Mouse (Mus musculus): ENCODE measurements around the gene Clpx.

Gene Clpx

DNA sequence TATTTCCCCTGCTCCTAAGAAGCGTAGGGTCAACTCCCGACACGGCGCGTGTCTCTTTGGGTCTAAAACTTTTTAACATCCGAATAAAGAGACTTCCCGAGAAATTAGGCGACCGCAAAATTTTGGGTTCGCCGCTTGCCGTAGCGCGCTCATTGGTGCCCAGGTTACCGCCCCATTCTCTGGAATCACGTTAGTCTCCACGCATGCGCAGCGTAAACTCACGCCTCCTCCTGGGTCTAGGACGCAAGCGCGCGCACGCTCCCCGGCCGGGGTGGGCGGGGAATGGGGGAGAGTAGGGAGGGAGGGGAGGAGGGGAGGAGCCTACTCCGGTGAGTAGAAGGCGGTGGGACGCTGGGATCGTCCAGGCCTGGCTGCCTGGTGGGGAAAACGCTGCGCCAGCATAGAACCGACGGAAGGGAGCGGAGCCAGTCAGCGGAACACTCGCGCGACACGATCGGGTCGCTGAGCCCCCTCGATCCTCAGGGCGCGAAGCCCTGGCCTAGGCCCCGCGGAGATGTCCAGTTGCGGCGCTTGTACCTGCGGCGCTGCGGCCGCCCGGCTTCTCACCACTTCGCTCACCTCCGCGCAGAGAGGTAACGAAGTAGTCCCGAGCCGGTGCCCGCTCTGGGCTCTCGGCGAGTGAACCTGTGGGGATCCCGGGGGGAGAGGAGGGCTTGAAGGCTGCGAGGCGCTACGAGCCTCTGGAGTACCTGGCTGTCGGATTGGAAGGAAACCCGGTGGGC lies at the start of gene Clpx:
Gene Clpx, plus strand, starts transcription at position 288 of the 743 bp plus-strand sequence.
- ChIA-PET POLR2A (interaction anchor here in 3 of 4 experiments (0.7 to 1.5 kb wide), 19 partner anchors 9 to 273 kb away, joined by 3 to 14 read pairs (median 3); partner anchors contain the start of genes Parp16 (in 2 of the 3), Hacd3 (in 1 of the 3) and Mtfmt (in 1 of the 3)), CTCF (interaction anchor here in 1 of 4 experiments (0.6 to 1.0 kb wide), 2 partner anchors 79 to 92 kb away, joined by 4 to 6 read pairs; no protein-coding TSS in a partner anchor)

DNA sequence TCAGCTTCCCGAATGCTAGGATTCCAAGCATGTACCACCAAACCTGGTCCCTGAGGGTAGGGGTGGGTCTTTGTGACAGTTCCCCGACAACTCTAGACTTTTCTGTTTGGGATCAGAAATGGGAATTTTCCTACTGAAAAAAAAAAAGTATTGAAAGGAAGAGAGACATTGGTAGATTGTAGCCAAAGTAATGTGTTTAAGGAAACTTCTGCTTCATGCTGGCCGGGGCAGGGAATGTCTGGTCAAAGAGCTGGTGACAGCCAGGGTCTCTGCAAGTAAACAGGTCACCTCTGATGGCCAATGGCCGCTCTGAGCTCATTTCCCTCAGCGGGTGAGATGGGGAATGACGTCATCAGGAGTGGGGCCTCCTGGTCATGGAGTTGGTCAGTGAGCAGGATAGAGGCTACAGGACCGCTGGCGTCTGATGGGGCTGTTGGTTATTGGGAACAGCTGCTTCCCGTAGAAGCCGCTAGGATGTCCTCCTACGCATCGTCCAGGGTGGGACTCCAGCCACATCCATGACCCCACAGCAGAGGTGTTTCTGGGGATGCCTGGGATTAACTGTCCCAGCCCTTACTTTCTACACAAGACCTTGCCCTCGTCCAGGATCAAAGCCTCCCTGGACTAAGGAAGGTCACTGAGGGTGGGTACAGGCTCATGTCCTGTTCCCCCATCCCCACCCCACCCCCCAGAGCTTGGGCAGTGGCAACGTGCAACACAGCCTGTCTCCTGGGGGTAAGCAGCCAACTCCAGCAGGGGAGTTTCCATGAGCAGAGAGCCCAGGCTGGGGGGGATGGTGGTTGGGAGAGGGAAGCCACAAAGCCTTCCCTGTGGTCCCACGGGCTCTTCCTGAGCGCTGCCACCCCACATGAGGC lies 46.3 kb upstream of the Clpx start:
- POLR2A ChIA-PET: interaction anchor here (0.6 to 3.2 kb wide), 16 partner anchors 9 to 777 kb away, joined by 3 to 19 read pairs (median 4); partner anchors contain the start of genes Parp16 (in 1 of the 4) and Pdcd7 (in 1 of the 4)
- CTCF ChIA-PET: interaction anchor here in 3 of 4 experiments (0.6 to 0.8 kb wide), 3 partner anchors 10 to 293 kb away, joined by 3 to 4 read pairs (median 4); no protein-coding TSS in a partner anchor

DNA sequence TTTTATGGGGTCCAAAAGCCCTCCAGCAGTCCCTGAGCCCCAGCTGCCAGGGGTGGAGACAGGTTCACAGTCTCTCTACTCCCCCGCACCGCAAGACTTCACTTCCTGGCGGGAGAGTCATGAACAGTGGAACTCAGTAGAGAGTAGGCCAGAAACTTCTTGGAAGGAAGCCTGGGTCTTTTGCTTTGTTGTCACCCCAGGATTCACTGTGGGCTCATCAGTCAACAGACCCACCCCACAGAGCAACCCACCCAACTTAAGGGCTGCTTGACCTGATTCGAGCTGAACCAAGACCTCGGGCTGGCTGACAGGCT lies 45.7 kb upstream of the Clpx start:
- CTCF ChIA-PET: interaction anchor here in 2 of 4 experiments (0.5 to 0.6 kb wide), 2 partner anchors 8 to 122 kb away, joined by 4 read pairs; no protein-coding TSS in a partner anchor
- POLR2A ChIA-PET: interaction anchor here in 2 of 4 experiments (0.6 to 3.2 kb wide), 4 partner anchors 13 to 52 kb away, joined by 3 to 19 read pairs (median 4); partner anchors contain the start of gene Parp16 (in 1 of the 2)

- POLR2A ChIA-PET: interaction anchor here in 1 of 4 experiments (0.8 kb wide), 1 partner anchor 56 kb away, joined by 3 read pairs; no protein-coding TSS in a partner anchor
- CTCF ChIA-PET: interaction anchor here in 1 of 4 experiments (0.6 kb wide), 1 partner anchor 392 kb away, joined by 4 read pairs; no protein-coding TSS in a partner anchor
Measured at GRCm38 (mm10) chr9:65252026-65252425, 42.0 kb upstream of the Clpx start.

DNA sequence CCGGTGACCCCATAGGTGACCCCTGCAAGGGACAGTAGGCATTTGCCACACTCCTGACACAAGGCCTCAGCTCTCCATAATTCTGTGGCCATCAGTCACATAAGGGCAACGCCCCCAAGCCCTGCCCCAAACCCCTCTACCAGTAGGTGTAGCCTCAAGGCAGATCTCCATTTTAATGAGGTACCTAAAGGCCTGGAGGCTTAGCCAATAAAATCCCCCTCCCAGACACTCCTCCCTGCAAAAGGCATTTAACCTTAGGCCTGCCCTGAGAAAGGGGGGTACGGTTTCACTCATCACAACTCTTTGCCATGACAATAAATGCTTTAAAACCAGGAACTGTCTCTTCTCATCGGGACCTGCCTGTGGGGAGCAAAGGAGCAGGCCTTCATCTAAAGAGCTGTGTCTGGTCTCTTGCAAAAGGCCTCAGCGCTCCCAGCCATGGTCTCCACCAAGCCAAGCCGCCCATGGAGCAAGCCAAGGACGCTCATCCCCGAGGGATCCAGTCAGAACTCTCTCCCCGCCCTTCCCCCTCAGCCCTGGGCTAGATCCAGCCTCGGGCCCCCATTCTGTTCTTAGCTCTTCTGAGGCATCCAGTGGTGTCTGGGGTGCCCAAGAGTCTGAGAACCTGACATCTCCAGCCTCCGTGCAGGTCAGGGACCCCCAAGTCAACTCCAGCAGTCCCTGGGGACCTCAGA lies 38.0 kb upstream of the Clpx start:
- POLR2A ChIA-PET: interaction anchor here in 3 of 4 experiments (0.6 to 3.5 kb wide), 13 partner anchors 9 to 1236 kb away, joined by 3 to 23 read pairs (median 3); partner anchors contain the start of gene Spg21 (in 1 of the 3)
- CTCF ChIA-PET: interaction anchor here in 1 of 4 experiments (0.8 kb wide), 1 partner anchor 32 kb away, joined by 3 read pairs; no protein-coding TSS in a partner anchor

DNA sequence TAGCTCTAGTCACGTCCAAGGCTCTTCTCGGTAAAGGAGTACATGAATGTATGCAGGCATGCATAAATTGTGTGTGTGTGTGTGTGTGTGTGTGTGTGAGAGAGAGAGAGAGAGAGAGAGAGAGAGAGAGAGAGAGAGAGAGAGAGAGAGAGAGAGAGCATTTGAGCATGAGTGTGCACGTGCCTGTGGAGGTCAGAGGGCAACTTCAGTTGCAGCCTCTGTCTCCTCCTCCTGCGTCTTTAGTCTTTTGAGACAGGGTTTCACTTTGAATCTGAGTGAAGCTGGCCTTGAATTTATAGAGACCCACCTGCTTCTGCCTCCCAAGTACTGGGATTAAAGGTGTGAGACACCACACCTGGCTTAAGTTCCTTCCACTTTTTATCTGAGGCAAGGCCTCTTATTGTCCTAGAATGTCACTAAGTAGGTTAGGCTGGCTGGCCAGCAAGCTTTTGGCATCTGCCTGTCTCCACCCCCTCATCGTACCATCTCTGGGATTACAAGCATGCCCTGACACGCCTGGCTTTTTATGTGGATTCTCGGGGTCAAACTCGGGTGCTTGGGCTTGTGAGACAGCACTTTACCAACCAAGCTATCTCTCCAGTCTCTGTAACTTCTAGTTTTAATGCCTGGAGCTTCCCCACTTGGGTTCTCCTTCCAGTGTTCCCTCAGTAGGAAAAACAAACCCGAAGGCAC lies 36.7 kb upstream of the Clpx start:
- CTCF ChIA-PET: interaction anchor here in 3 of 4 experiments (0.6 to 2.6 kb wide), 9 partner anchors 9 to 1126 kb away, joined by 3 to 8 read pairs (median 3); no protein-coding TSS in a partner anchor
- POLR2A ChIA-PET: interaction anchor here (0.5 to 3.5 kb wide), 17 partner anchors 11 to 639 kb away, joined by 3 to 23 read pairs (median 4); no protein-coding TSS in a partner anchor

GRCm38 (mm10) chr9:65259366-65259765 lies 34.7 kb upstream of the Clpx start:
- CTCF ChIA-PET: interaction anchor here in 3 of 4 experiments (0.6 to 2.6 kb wide), 4 partner anchors 16 to 347 kb away, joined by 3 to 8 read pairs (median 3); no protein-coding TSS in a partner anchor
- POLR2A ChIA-PET: interaction anchor here in 2 of 4 experiments (0.8 to 3.5 kb wide), 8 partner anchors 10 to 63 kb away, joined by 3 to 23 read pairs (median 5); no protein-coding TSS in a partner anchor

- ChIA-PET POLR2A (interaction anchor here in 3 of 4 experiments (0.6 to 1.5 kb wide), 11 partner anchors 14 to 1534 kb away, joined by 3 to 8 read pairs (median 3); partner anchors contain the start of gene Aph1b (in 1 of the 3)), CTCF (interaction anchor here in 2 of 4 experiments (0.6 to 1.3 kb wide), 4 partner anchors 36 to 48 kb away, joined by 3 to 5 read pairs (median 4); no protein-coding TSS in a partner anchor)
Measured at GRCm38 (mm10) chr9:65261591-65262230, 32.3 kb upstream of the Clpx start.

GRCm38 (mm10) chr9:65262641-65263120 lies 31.4 kb upstream of the Clpx start:
- POLR2A ChIA-PET: interaction anchor here in 3 of 4 experiments (0.6 to 3.0 kb wide), 6 partner anchors 13 to 1533 kb away, joined by 3 to 10 read pairs (median 5); partner anchors contain the start of gene Aph1b (in 1 of the 3)
- CTCF ChIA-PET: interaction anchor here in 1 of 4 experiments (0.7 kb wide), 1 partner anchor 1143 kb away, joined by 3 read pairs; no protein-coding TSS in a partner anchor

GRCm38 (mm10) chr9:65264959-65265358 lies 29.1 kb upstream of the Clpx start, which contains the start of gene Cilp:
Cilp (plus strand) TSS chr9:65265180.
- CTCF ChIA-PET: no interaction called here

DNA sequence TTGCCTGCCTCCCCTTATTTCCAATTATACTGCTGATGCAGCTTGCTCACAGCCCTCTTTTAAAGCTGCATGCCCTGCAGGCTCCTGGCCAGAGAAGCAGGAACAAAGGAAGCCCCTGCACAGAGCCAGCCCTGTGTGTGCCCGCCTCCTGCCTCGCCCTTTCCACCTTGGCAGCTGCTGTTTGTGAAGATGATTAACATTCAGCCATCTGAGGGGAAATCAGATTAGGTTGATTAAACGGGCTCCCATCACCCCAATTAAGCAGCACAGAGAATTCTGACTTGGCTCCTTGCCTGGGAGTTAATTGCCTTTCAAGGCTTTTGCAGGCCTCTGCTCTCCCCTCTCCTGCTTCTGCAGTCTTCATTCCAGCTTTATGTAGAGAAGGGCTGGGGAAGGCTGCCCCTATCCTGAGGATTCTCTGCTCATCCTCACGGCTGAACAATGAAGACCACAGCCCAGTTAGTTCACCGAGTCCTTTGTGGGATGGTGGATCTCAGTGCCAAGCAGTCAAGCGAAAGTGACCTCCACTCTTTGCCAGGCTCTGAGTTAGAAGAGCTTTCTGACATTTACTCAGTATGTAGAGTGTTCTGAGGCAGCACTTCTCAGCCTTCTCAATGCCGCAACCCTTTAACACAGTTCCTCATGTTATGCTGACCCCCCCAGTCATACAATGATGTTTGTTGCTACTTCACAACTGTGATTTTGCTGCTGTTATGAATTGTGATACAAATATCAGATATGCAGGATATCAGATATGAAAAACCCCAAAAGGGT lies 26.1 kb upstream of the Clpx start:
- CTCF ChIA-PET: interaction anchor here in 1 of 4 experiments (0.6 kb wide), 1 partner anchor 331 kb away, joined by 3 read pairs; no protein-coding TSS in a partner anchor
- POLR2A ChIA-PET: interaction anchor here in 3 of 4 experiments (0.5 to 1.2 kb wide), 4 partner anchors 17 to 1096 kb away, joined by 3 to 4 read pairs (median 3); no protein-coding TSS in a partner anchor

More at GRCm38 (mm10) chr9:65264959-65265358, 29.1 kb upstream of the Clpx start, which contains the start of gene Cilp:
- POLR2A ChIA-PET: interaction anchor here in 3 of 4 experiments (0.6 to 3.0 kb wide), 4 partner anchors 10 to 314 kb away, joined by 3 to 10 read pairs (median 3); no protein-coding TSS in a partner anchor

- CTCF ChIA-PET: interaction anchor here in 2 of 4 experiments (0.6 to 1.2 kb wide), 2 partner anchors 40 to 498 kb away, joined by 3 to 4 read pairs; no protein-coding TSS in a partner anchor
Measured at GRCm38 (mm10) chr9:65273048-65273809, 20.8 kb upstream of the Clpx start.

DNA sequence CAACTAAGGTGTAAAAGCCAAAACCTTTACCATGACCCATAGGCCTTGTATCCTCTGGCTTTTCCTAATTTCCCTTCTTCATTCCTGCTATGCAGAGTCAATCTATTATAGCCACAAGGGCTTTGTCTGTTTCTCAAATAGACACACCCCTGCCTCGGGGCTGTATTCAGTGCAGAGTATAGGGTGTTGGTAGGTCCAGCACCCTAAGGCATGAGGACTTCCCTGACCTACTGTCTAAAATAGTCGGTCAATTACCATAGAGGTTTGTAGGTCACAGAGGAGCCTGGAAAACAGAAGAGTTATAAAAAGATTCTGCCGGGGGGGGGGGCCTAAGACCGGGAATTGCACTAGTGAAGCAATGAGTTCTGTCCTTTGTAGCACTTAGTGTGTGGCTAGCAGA lies 20.2 kb upstream of the Clpx start:
- CTCF ChIA-PET: interaction anchor here in 2 of 4 experiments (0.6 to 1.4 kb wide), 2 partner anchors 77 to 497 kb away, joined by 3 to 4 read pairs; no protein-coding TSS in a partner anchor
- POLR2A ChIA-PET: interaction anchor here (0.6 to 3.6 kb wide), 6 partner anchors 14 to 704 kb away, joined by 3 to 10 read pairs (median 4); no protein-coding TSS in a partner anchor

More at GRCm38 (mm10) chr9:65273048-65273809, 20.8 kb upstream of the Clpx start:
- POLR2A ChIA-PET: interaction anchor here (0.5 to 3.6 kb wide), 7 partner anchors 15 to 703 kb away, joined by 3 to 10 read pairs (median 3); no protein-coding TSS in a partner anchor

- ChIA-PET POLR2A (interaction anchor here (0.9 to 3.6 kb wide), 11 partner anchors 10 to 85 kb away, joined by 3 to 13 read pairs (median 4); partner anchors contain the start of gene Cilp (in 1 of the 4)), CTCF (interaction anchor here in 3 of 4 experiments (0.6 to 1.4 kb wide), 9 partner anchors 12 to 760 kb away, joined by 3 to 6 read pairs (median 3); no protein-coding TSS in a partner anchor)
Measured at GRCm38 (mm10) chr9:65274851-65275250, 19.2 kb upstream of the Clpx start.

Measured in embryonic stem cell, embryonic (primary cell).